Mouse (Mus musculus) hindbrain, postnatal 0 days (tissue): Measurements from ENCODE around the gene Abcg5. TPM values are rescaled to one million over a fixed set of nuclear protein-coding genes. Genes with fewer than 3 reads are reported as not detected.

ENCODE experiments used
- ATAC-seq: fragments of 200-750 bp; cut with Nextera tagmentation; 2 replicates; pipeline ENCODE4 v1.8.0; 2017; ENCODE audit warnings: mild to moderate bottlenecking, moderate TSS enrichment, moderate library complexity
- DNase-seq: peaks from one replicate; pipeline ENCODE4 v3.0.0-alpha.2; 2015; ENCODE audit warnings: low spot score
- H3K27ac ChIP-seq: fragments of 300-500 bp; sonication (generic); 2 replicates; pipeline ENCODE4 v1.5.1; 2014; ENCODE audit warnings: mild to moderate bottlenecking
- H3K27me3 ChIP-seq: fragments of 300-500 bp; sonication (generic); 2 replicates; pipeline ENCODE4 v1.6.1; 2014; ENCODE audit warnings: low read length, mixed read lengths; ENCODE audit not compliant: insufficient read depth
- H3K36me3 ChIP-seq: fragments of 300-500 bp; sonication (generic); 2 replicates; pipeline ENCODE4 v1.6.1; 2014; ENCODE audit warnings: low read length, mixed read lengths; ENCODE audit not compliant: insufficient read depth
- H3K4me1 ChIP-seq: fragments of 300-500 bp; sonication (generic); 2 replicates; pipeline ENCODE4 v1.6.1; 2014; ENCODE audit warnings: antibody characterized with exemption, low read length, mixed read lengths; ENCODE audit not compliant: insufficient read depth
- H3K4me2 ChIP-seq: fragments of 300-500 bp; sonication (generic); 2 replicates; pipeline ENCODE4 v1.6.1; 2014; ENCODE audit warnings: low read depth, mild to moderate bottlenecking, low read length, moderate library complexity, mixed read lengths
- H3K4me3 ChIP-seq: fragments of 300-500 bp; sonication (generic); 2 replicates; pipeline ENCODE4 v1.5.1; 2014; ENCODE audit warnings: low read length
- H3K9ac ChIP-seq: fragments of 300-500 bp; sonication (generic); replicated peaks from 2 replicates; pipeline ENCODE4 v1.6.1; 2014; ENCODE audit warnings: mild to moderate bottlenecking, low read length, moderate library complexity, mixed read lengths
- H3K9me3 ChIP-seq: fragments of 300-500 bp; sonication (generic); 2 replicates; pipeline ENCODE4 v1.6.1; 2016; ENCODE audit warnings: low read length, mixed read lengths
- CTCF ChIP-seq: IDR thresholded peaks from 2 replicates; pipeline ENCODE4 v1.5.1; 2016; ENCODE audit warnings: antibody characterized with exemption, control low read depth, low read depth
- WGBS: fragments of 180-500 bp; shearing (Covaris S2); extraction: QIAGEN DNeasy Blood & Tissue Kit; methylation state at CpG from one replicate; pipeline ENCODE4 v1.1.7; 2014; 5-methylcytosine and 5-hydroxymethylcytosine counted together
- polyA plus RNA-seq: library from polyadenylated mRNA; unstranded; fragments of >200 nt; fragmentation: Nextera tagmentation; extraction: Ambion mirVana; gene quantifications from 2 replicates; pipeline ENCODE4 v1.2.1, GENCODE M21; 2015
- total RNA-seq: library from RNA; depleted of rRNA; stranded (reverse); fragments of >200 nt; gene quantifications from 2 replicates; pipeline ENCODE4 v1.2.3, GENCODE M21; 2014; rRNA removed

Gene Abcg5
- total RNA-seq (1.6 and 2.4 TPM in 2 replicates), polyA plus RNA-seq (1.3 and 1.4 TPM in 2 replicates)

DNA sequence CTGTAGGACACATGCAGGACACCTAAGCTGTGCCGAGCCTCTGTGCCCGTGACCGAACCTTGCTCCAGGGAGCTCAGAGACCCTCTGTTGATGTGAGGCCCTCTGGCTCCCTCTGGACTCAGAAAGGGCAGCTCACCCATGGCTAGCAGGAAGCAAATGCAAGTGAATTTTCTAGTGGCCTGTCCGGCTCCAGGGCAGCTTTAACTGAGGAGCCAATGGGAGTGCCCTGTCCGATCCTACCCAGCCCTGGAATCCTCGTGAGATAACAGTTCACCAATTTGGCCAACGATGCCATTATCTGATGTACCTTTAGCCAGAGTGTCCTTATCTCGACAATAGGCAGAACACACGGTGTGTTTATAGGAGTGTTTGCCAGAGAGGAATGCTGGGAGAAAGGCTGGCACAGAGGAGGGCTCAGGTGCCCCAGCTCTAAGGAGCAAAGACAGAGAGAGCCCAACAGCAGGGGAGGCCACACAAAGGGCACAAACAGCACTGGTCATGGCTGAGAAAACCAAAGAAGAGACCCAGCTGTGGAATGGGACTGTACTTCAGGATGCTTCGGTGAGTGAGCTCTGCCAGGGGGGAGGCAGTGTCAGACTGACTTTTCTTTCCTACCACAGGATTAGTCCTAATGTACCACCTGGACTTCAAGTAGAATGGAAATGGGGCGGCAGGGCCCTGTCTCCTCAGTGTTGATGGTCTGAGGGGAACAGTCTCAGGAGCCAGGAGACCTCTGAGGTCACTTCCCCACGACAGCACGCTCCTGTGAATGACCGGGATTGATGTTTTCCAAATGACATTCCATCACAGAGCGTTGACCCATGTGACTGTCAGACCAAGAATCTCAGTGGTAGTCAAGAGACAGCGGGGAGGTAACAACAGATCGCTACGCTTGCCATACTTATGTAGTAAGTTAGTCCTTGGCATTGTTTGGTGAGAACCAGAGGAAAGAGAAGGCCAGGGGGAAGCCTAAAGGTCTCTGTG lies at the start of gene Abcg5:
TSS of gene Abcg5 (minus strand) at position 278 of the 984 bp plus-strand sequence.
- no peaks in the 10 kb centered on the region for H3K4me1 ChIP-seq
- DNase-seq (no peak), ATAC-seq (no peak)
- no peak within 1 kb of the TSS for H3K27ac ChIP-seq
- no peaks in the 10 kb centered on the region for H3K36me3 ChIP-seq
- no peaks in the 10 kb centered on the region for H3K27me3 ChIP-seq
- H3K9me3 ChIP-seq = no peaks in the 10 kb centered on the region
- no peak within 1 kb of the TSS for H3K4me2 ChIP-seq
- H3K9ac ChIP-seq = no peak within 1 kb of the TSS
- WGBS = 74% methylated on average over 18 of the region's 18 CpGs
- no peak for TF ChIP-seq CTCF
- no peak within 1 kb of the TSS for H3K4me3 ChIP-seq

DNA sequence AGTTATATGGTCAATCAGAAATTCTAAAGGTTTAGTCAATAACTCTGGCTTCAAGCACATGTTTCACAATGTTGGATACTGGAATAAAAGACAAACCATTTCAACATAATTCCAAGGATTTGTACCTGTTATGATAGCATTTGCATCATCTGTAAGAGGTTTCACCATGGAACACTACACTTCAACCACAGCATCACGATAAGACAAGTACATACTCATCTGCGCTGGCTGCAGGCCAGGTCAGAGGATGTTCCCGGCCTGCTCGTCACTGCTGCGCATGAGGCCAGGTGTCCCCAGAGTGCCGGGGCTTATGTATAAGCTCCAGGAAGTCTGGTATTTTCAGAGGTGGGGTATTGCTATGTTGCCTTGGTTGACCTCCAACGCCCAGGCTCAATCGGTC lies 49.8 kb upstream of the Abcg5 start:
- H3K4me3 ChIP-seq = no peak overlapping the region
- H3K27ac ChIP-seq = no peak overlapping the region
- WGBS = 90% methylated on average over 8 of the region's 8 CpGs
- H3K27me3 ChIP-seq = no peaks in the 10 kb centered on the region
- TF ChIP-seq CTCF = no peak
- no peaks in the 10 kb centered on the region for H3K9me3 ChIP-seq
- DNase-seq (no peak), ATAC-seq (no peak)
- no peak overlapping the region for H3K9ac ChIP-seq
- no peaks in the 10 kb centered on the region for H3K4me1 ChIP-seq
- H3K36me3 ChIP-seq = peaks cover 14% of the 10 kb centered on the region; the same call in 1 of the 2 replicates
- H3K4me2 ChIP-seq = no peak overlapping the region

DNA sequence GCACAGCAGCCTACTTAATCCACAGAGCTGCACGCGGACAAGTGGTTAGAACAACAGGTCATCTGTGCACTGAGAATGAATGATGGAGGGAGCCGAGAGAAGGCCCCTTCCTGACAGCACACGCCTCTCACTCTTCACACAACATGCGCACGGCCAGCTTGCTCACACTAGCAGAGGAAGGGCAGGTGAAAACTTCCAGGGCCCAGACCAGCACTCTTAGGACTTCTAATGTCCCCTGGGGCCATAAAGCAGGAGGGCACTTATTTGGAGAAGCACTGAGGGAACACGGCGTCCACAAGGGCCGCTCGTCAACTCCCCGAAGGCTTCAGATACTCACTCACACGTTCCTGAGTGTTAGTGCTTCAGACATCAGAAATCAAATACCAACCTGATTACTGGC lies 48.5 kb upstream of the Abcg5 start:
- Histone ChIP-seq H3K9ac (no peak overlapping the region), H3K27me3 (no peaks in the 10 kb centered on the region), H3K27ac (no peak overlapping the region), H3K4me2 (no peak overlapping the region), H3K4me3 (no peak overlapping the region), H3K9me3 (no peaks in the 10 kb centered on the region), H3K36me3 (peaks cover 14% of the 10 kb centered on the region; the same call in 1 of the 2 replicates), H3K4me1 (no peaks in the 10 kb centered on the region)
- WGBS = 92% methylated on average over 12 of the region's 12 CpGs
- ATAC-seq = no peak
- DNase-seq = no peak
- no peak for TF ChIP-seq CTCF

DNA sequence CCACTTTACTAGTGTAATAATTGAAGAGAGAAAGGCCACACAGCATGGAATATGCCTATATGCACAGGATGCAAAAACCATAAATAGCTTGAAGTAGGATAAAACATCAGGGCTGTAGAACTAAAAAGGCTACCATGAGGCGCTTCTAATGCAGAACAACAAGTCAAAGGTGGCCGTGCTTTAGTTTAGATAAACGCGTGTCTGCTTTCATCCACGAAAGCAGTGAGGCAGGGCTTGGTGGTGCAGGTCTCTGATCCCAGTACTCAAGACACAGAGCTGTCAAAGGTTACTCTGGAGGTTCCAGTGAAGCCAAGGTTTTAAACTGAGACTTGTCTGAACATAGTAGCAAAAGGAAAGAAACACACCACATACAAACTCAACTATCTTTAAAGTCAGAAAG lies 46.3 kb upstream of the Abcg5 start:
- DNase-seq (no peak), ATAC-seq (no peak)
- H3K9ac ChIP-seq = no peak overlapping the region
- H3K9me3 ChIP-seq = no peaks in the 10 kb centered on the region
- no peak overlapping the region for H3K4me3 ChIP-seq
- no peaks in the 10 kb centered on the region for H3K4me1 ChIP-seq
- WGBS = 96% methylated on average over 5 of the region's 5 CpGs
- TF ChIP-seq CTCF = no peak
- no peak overlapping the region for H3K27ac ChIP-seq
- H3K4me2 ChIP-seq = no peak overlapping the region
- H3K27me3 ChIP-seq = no peaks in the 10 kb centered on the region
- H3K36me3 ChIP-seq = peaks cover 27% of the 10 kb centered on the region

DNA sequence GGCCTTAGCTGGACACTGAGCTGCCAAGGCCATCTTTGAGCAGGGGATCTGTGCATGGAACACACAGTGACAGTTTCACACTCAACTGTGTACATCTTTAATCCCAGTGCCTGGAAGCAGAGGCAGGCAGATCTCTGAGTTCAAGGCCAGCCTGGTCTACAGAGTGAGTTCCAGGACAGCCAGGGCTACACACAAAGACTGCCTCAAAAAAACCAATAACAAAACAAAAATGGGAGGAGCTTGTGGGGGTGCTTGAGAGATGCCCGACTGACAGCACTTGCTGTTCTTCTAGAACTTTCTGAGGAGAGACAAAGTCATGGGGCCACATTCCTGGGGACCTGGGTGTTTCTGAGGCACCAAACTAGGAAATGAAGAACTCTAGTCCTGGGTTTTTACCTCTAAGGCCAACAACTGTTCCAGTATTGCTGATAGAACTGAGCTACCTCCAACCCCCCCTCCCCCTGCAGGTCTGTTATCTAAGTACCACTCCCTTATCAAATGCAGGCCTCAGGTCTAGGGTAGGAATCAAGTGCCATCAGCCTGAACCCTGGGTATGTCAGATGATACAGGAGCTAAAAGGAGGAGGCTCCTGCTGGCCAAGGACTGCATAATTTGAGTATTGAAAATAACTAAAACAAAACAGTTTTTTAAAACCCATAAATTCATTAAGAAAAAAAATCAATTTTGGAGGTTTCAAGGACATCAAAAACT lies 45.5 kb upstream of the Abcg5 start:
- DNase-seq (no peak), ATAC-seq (no peak)
- Histone ChIP-seq H3K9ac (no peak overlapping the region), H3K9me3 (no peaks in the 10 kb centered on the region), H3K4me3 (no peak overlapping the region), H3K4me2 (no peak overlapping the region), H3K36me3 (peaks cover 27% of the 10 kb centered on the region), H3K27me3 (no peaks in the 10 kb centered on the region), H3K27ac (no peak overlapping the region), H3K4me1 (no peaks in the 10 kb centered on the region)
- TF ChIP-seq CTCF = no peak
- WGBS = 81% methylated on average over 1 of the region's 1 CpGs

DNA sequence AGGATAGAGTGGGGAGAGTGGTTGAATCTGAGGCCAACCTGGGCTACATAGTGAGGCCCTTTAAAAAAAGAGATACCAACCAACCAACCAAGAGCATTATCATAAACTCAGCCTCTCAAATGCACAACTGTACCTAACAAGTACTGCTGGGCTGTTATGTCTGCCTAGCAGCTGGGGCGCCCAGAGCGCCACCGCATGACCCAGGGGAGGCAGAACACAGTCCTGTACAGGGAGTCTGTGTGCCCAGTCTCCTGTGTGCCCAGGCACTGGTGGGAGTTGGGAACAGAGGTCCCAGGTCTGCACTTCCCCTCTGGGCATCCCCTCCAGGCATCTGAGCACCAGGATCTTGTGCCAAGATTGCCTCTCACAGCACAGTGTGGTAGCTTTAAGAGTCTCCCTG lies 42.4 kb upstream of the Abcg5 start:
- ATAC-seq = no peak
- no peak overlapping the region for H3K9ac ChIP-seq

More for the DNA sequence above, 42.4 kb upstream of the Abcg5 start:
- Histone ChIP-seq H3K4me3 (no peak overlapping the region), H3K36me3 (peaks cover 22% of the 10 kb centered on the region), H3K9me3 (no peaks in the 10 kb centered on the region), H3K4me2 (no peak overlapping the region), H3K27me3 (no peaks in the 10 kb centered on the region), H3K4me1 (no peaks in the 10 kb centered on the region), H3K27ac (no peak overlapping the region)
- 95% methylated on average over 3 of the region's 3 CpGs for WGBS
- no peak for DNase-seq
- no peak for TF ChIP-seq CTCF
